Mouse (Mus musculus): ENCODE measurements around the gene Ndufs6.

Ndufs6 gene

DNA sequence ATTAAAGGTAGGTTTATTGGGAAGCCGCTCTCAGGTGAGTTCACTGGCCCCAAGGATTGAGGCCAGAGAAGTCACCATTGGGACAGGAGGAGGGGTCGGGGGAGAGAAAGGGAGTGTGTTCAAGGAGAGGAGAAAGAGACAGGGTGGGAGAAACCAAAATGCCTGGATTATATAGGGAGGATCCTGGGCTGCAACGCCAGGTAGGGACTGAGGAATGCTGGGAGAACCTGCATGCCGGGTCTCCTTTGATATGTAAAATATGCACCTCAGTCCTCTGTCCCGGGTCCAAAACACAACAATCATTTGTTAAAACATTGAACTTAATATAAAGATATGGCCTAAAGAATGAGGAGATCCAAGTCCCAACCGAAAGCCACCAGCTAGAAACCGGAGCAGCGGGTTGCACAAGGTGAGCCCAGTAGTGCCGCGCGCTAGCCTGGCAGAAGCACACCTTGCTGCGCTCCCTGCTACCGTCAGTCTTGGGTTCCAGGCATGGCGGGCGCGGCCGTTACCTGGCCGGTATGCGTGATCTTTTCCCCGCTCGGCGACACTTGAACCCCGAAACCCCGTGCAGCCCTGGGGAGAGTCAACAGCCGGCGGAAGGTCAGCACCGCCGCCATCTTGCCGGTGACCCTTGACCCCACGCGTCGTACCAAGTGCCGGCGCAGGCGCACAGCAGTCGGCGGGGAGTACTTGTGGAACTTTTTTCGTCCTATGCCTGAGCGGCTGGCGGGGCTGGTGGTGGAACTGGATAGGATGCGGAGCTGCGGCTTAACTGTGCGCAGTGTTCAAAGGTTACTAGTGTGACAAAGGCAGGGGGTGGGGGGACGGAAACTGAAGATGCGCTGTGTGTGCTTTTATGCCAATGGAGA lies at the start of gene Ndufs6, which contains the start of gene Mrpl36:
TSS of gene Ndufs6 (minus strand) at position 716 of the 872 bp plus-strand sequence.
TSS of gene Mrpl36 (plus strand) at position 687 of the 872 bp plus-strand sequence.
- peak; percentile 83 to 92 for DNase-seq (ENCODE audit: low spot score in 2 of 2)

GRCm38 (mm10) chr13:73377637-73378036 lies 49.3 kb upstream of the Ndufs6 start:
- DNase-seq (ENCODE audit: low spot score in 2 of 2), result no peak

GRCm38 (mm10) chr13:73374612-73375011 lies 46.3 kb upstream of the Ndufs6 start:
- no peak for DNase-seq (ENCODE audit: low spot score in 2 of 2)

- DNase-seq (ENCODE audit: low spot score in 2 of 2), result peak in 1 of 2 experiments; percentile 13
Observed at GRCm38 (mm10) chr13:73373367-73373766, 45.0 kb upstream of the Ndufs6 start.

DNA sequence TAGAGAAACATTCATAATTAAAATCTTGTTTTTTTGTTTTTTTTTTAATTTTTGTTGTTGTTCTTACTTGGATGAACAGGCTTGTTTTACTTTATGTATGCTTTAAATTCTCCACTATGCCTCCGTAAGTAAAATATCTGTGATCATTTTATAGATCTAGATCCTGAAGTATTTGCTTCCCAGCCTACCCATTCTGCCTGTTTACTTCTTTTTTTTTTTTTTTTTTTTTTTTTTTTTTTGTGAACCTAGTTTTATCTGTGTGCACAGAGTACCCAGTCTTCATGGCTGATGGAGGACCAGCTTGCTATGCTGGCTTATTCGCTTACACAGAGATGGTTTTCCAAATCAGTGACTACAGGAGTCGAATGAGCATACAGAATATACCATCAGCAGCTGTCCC lies 28.8 kb upstream of the Ndufs6 start:
- no peak for DNase-seq (ENCODE audit: low spot score in 2 of 2)

- no peak for DNase-seq (ENCODE audit: low spot score in 2 of 2)
Observed at GRCm38 (mm10) chr13:73352491-73352890, 24.1 kb upstream of the Ndufs6 start.

- DNase-seq (ENCODE audit: low spot score in 2 of 2), result no peak
Observed at GRCm38 (mm10) chr13:73351910-73352309, 23.6 kb upstream of the Ndufs6 start.

DNA sequence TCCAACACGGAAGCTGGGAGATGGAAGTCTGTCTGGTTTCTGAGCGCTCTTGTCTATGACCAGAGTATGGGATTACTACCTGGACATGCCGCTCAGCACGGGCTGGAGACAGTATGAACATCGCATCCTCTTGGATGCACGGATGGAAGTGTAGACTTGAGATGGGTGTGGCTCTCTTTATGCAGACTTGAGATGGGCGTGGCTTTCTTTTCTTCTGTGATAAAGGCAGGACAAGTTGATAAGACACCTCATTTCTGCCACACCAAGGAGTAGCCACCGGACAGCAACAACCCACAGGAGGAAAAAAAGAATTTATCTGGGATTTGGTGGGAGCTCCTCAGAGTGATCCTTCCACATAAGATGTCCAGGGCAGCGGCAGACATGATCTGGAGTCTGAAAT lies 22.4 kb upstream of the Ndufs6 start:
- DNase-seq (ENCODE audit: low spot score in 2 of 2), result no peak

DNA sequence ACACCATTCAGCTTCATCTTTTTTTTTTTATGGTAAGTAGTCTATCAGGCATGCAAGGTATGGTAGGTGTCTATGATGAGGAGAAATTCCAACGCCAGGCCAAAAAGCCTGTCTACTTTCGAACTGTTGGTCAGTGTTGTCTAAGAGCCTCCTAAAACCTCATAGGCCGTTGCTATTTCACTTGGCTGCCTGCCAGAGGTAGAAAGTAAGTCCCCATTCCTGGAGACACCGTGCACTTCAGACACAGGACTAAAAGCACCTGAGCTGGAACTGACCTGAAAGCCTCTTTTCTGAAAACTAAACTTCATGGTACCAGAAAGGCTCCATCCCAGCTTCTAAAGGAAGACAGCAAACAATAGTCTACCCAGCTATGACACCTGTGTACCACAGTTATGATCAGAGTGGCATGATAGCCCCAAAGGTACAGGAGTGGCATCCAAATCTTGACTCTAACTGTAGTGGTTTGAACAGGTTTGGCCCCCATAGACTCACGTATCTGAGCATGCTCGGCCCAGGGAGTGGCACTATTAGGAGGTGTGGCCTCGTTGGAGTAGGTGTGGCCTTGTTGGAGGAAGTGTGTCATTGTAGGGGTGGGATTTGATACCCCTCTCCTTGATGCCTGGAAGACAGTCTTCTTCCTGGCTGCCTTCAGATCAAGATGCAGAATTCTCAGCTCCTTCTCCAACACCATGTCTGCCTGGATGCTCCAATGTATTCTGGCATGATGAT lies 19.7 kb upstream of the Ndufs6 start:
- DNase-seq (ENCODE audit: low spot score in 2 of 2), result no peak

DNA sequence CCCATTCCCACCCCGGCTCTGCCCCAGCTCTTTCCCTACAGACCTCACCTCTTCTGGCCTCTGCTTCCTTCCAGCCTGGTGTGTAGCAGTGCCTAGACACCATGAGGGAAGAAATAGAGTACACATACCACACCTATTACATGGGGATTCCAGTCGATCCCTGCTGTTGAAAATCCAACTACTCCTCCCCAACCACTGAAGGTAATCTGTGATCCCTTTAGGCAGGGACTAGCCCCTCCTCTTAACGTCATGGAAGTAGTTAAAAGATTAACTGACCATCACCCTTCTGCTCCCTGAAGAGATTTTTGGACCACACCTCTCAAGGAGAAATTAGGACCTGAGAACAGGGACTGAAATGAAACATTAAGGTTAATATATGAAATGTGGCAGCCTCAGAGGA lies 18.8 kb upstream of the Ndufs6 start:
- DNase-seq (ENCODE audit: low spot score in 2 of 2), result no peak

DNA sequence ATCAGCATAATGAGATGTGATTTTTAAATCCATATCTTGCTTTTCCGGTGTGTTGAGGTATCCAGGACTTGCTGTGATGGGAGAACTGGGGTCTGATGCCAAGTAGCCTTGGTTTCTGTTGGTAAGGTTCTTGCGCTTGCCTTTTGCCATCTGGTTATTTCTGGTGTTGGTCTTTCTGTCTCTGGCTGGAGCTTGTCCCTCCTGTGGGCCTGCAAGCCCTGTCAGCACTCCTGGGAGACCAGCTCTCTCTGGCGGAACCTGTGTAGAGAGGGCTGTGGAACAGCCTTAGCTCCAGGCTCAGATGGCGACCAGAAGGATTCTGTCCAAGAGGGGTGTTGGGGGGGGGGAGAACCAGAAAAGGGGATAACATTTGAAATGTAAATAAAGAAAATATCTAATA lies 18.4 kb upstream of the Ndufs6 start:
- DNase-seq (ENCODE audit: low spot score in 2 of 2), result no peak

DNA sequence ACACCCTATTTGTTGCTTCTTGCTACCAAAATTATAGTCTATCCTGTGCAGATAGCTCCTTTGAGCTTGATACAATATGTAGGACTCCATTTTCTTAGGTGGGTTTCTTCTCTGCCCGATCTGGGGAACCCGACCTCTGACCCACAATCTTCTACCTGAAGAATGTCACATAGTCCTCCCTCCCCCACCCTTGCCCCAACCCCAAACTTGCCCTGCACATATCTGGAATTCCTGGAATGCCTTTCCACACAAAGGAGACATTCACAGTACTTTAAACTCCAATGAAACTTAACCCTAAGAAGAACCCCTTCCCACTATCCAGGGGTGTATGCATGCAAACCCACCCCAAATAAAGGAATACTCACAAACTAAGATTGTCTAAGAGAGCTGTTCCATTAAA lies 17.8 kb upstream of the Ndufs6 start:
- DNase-seq (ENCODE audit: low spot score in 2 of 2), result no peak

DNA sequence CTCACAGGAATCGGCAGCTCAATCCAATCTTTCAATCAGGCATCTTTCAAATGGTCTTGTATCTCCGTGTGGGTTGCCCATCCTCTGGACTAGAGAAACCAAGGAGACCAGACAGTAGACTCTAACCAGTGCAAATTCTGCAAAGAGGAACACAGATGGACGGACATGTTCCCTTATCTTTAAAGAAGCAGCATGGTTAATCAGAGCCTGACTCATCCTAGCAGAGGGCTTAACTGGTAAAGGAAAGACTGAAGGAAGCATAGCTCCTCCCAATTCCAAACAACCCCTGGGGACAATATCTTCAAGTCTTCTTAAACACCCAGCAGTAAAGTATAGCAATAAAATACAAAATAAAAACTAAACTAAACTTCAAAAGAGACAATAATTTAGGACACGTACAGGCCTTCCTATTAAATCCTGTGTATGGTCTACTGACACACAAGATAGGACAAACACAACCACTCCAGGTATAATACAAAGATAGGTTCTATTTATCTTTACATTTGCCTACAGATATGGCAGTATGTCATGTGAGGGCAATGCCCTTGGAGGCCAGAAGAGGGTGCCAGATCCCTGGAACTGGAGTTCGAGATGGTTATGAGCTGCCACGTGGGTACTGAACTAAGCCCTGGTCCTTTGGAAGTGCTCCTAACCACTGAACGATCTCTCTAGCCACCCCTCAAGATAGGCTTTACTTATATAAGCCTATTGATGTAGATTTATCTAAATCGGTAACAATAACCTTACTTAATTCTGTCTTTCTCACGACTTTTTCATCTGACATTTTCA lies 17.0 kb upstream of the Ndufs6 start:
- DNase-seq (ENCODE audit: low spot score in 2 of 2), result no peak

- DNase-seq (ENCODE audit: low spot score in 2 of 2), result no peak
Observed at GRCm38 (mm10) chr13:73336753-73337152, 8.4 kb upstream of the Ndufs6 start.

DNA sequence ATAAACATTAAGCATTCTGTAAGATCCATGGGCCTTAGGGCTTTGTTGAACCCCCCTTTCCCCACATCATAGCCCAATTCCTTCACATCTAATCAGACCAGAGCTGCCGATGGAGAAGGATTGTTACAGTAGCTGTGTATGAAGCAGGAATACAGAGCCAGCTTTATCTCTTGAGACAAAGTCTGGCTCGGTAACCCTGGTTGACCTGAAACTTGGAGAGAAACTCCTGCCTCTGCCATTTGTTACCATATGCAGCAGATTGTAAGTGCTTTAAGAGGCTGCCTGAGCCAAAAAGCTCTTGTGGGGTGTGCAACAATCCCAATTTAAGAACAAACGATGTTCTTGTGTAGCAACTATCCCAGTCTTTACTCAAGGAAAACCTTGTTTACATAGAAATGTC lies 3.4 kb upstream of the Ndufs6 start:
- no peak for DNase-seq (ENCODE audit: low spot score in 2 of 2)

- DNase-seq (ENCODE audit: low spot score in 2 of 2), result peak; percentile 62 to 90
Observed at GRCm38 (mm10) chr13:73330844-73331501, 2.6 kb upstream of the Ndufs6 start.

GRCm38 (mm10) chr13:73323406-73323805 lies 4.9 kb downstream of the Ndufs6 start:
- no peak for DNase-seq (ENCODE audit: low spot score in 2 of 2)

DNA sequence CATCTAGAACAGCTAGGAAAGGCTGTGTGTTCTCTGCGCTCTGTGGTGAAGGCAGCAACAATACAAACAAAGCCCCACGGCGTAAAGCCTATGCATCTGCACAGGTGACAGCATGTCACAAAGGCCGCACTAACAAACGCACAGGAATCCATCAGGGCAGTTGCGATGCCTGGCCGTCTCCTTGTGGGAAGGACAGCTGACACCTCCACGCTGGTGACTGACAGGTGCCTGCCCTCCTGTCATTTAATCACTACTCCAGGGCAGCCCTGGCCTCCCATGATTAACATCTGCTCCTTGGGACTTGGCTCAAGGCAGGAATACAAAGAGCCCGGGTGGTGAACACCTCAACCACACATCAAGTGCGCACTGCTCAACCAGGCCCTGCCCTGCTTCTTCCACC lies 5.7 kb downstream of the Ndufs6 start:
- DNase-seq (ENCODE audit: low spot score in 2 of 2), result no peak

DNA sequence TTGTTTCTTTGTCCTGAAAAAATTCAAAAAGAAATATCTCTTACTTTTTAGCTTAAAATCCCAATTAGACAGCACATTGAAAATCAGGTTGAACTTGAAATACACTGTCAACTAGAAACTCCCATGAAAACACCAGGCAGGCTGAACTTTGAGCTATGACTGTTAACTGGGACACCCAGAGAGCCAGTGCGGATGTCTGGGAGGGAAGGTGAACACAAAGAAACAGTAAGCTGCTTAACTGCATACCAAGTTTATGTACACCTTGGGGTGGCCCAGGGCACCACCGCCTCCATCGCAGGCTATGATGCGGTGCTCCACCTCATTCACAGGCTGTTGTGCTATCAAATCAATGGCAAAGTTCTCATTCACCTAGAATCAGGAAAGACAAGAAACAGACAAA lies 8.3 kb downstream of the Ndufs6 start:
- no peak for DNase-seq (ENCODE audit: low spot score in 2 of 2)

DNA sequence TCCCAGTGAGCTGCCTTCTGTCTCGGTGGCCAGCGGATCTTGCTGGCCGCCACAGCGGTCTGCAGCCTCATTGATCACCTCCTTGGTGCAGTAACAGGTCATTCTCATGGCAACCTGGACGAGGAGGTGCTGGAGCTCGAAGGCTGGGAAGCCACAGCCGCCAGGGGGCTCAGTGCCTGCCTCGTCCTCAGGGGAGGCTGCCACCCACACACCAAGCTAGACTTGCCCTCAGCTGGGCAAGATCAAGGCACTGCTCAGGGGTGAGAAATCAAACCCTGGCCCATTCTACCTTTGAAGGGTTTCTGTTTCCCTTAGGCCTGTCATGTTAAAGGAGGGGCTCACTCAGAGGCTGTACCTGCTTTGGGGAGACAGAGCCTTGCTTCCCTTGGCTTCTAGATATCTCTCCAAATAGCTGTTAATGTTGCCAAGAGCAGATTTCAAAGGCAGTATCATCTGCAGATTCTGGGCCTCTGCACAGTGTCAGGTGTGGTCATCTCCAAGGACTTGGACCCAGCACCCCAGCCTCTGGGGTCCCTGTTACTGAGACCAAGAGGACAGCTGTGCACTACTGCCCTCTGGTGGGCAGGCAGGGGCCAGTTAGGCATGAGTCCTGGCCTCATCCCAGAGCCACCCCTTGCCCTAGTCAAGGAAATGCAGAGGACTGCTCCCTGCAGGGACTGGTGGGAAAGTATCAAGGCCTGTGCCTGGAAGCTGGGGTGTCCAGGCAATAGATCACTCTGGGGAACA lies 18.0 kb downstream of the Ndufs6 start:
- DNase-seq (ENCODE audit: low spot score in 2 of 2), result peak in 1 of 2 experiments; percentile 12

DNA sequence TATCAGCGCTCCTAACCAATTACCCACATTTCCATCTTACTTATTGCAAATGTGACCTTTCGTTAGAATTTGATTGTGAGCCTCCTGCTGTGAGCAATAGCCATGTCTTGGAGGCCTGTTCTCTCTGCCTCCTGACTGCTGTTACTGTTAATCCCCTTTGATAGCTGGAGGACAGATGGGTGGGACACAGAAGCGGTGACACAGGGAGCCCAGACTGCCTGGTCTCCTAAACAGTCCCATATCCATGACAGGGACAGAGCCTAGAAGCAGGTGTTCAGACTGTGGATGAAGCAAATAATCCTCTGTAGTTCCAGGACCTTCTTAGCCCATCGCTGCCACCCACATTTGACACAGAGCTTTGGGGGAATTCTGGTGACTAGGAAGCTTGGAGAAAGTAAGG lies 21.9 kb downstream of the Ndufs6 start:
- no peak for DNase-seq (ENCODE audit: low spot score in 2 of 2)

All from left cerebral cortex, adult 9 months (tissue).